Mouse (Mus musculus) cortical plate, adult 2 months (tissue): ENCODE measurements around the gene Smox.

Experiments
- CTCF ChIP-seq: fragments of 200-500 bp; IDR thresholded peaks from 2 replicates; pipeline ENCODE4 v1.5.1; 2011; ENCODE audit warnings: mild to moderate bottlenecking, control low read depth, low read length; ENCODE audit not compliant: insufficient read depth; ENCODE audit errors: extremely low read depth
- POLR2A ChIP-seq: fragments of 200-500 bp; IDR thresholded peaks from 2 replicates; pipeline ENCODE4 v1.6.1; 2011; ENCODE audit warnings: mild to moderate bottlenecking, low read length, control low read depth; ENCODE audit not compliant: insufficient read depth; ENCODE audit errors: extremely low read depth

GRCm38 (mm10) chr2:131450491-131450890 lies 40.8 kb upstream of the Smox start:
- no peak for TF ChIP-seq CTCF
- TF ChIP-seq POLR2A = no peak
